Mouse (Mus musculus) small intestine, adult 2 months (tissue): Measurements from ENCODE around the gene Usp34. TPM values are rescaled to one million over a fixed set of nuclear protein-coding genes. Genes with fewer than 3 reads are reported as not detected.

ENCODE experiments used
- H3K27ac ChIP-seq: fragments of 200-500 bp; 2 replicates; pipeline ENCODE4 v1.5.1; 2012; ENCODE audit warnings: low read depth, low read length, control low read depth, inconsistent platforms; ENCODE audit not compliant: insufficient read depth
- H3K27me3 ChIP-seq: fragments of 200-500 bp; 2 replicates; pipeline ENCODE4 v1.6.1; 2012; ENCODE audit warnings: mild to moderate bottlenecking, moderate library complexity, low read length, inconsistent platforms; ENCODE audit not compliant: control insufficient read depth, insufficient read depth
- H3K36me3 ChIP-seq: fragments of 200-500 bp; 2 replicates; pipeline ENCODE4 v1.6.1; 2012; ENCODE audit warnings: mild to moderate bottlenecking, low read length, control low read depth, inconsistent platforms; ENCODE audit not compliant: control insufficient read depth, insufficient read depth
- H3K4me1 ChIP-seq: fragments of 200-500 bp; 2 replicates; pipeline ENCODE4 v1.6.1; 2012; ENCODE audit warnings: low read length, inconsistent platforms, mixed read lengths; ENCODE audit not compliant: control insufficient read depth, insufficient read depth, insufficient read length
- H3K4me3 ChIP-seq: fragments of 200-500 bp; 2 replicates; pipeline ENCODE4 v1.5.1; 2012; ENCODE audit warnings: low read depth, mild to moderate bottlenecking, control low read depth, inconsistent platforms, low read length, moderate library complexity
- CTCF ChIP-seq: fragments of 200-500 bp; IDR thresholded peaks from 2 replicates; pipeline ENCODE4 v1.5.1; 2012; ENCODE audit warnings: low read depth, mild to moderate bottlenecking, control low read depth, inconsistent platforms, low read length, moderate library complexity, mixed read lengths; ENCODE audit not compliant: insufficient replicate concordance, insufficient read length; ENCODE audit errors: extremely low read depth
- POLR2A ChIP-seq: fragments of 200-500 bp; IDR thresholded peaks from 2 replicates; pipeline ENCODE4 v1.6.1; 2012; ENCODE audit warnings: low read depth, mild to moderate bottlenecking, control low read depth, inconsistent platforms, low read length, moderate library complexity
- WGBS: fragments of 180-500 bp; shearing (Covaris S2); methylation state at CpG from one replicate; pipeline ENCODE4 v1.1.7; 2018; 5-methylcytosine and 5-hydroxymethylcytosine counted together
- polyA plus RNA-seq: library from polyadenylated mRNA; depleted of rRNA; stranded (reverse); fragments of >200 nt; gene quantifications from 2 replicates; pipeline ENCODE4 v1.2.3, GENCODE M21; 2012

The Usp34 gene
- polyA plus RNA-seq, 1 experiment, result 3.1 TPM

GRCm38 (mm10) chr11:23362305-23362704 lies 55.6 kb downstream of the Usp34 start:
- H3K36me3 ChIP-seq, result peaks cover 37% of the 10 kb centered on the region

GRCm38 (mm10) chr11:23364348-23364747 lies 57.7 kb downstream of the Usp34 start:
- peaks cover 41% of the 10 kb centered on the region for H3K36me3 ChIP-seq
- H3K4me3 ChIP-seq, result no peak overlapping the region
- WGBS, result 79% methylated on average over 3 of the region's 3 CpGs

More at GRCm38 (mm10) chr11:23362305-23362704, 55.6 kb downstream of the Usp34 start:
- TF ChIP-seq POLR2A (no peak), CTCF (no peak)
- H3K4me3 ChIP-seq, result no peak overlapping the region
- no peaks in the 10 kb centered on the region for H3K4me1 ChIP-seq
- no peak overlapping the region for H3K27ac ChIP-seq
- no peaks in the 10 kb centered on the region for H3K27me3 ChIP-seq

DNA sequence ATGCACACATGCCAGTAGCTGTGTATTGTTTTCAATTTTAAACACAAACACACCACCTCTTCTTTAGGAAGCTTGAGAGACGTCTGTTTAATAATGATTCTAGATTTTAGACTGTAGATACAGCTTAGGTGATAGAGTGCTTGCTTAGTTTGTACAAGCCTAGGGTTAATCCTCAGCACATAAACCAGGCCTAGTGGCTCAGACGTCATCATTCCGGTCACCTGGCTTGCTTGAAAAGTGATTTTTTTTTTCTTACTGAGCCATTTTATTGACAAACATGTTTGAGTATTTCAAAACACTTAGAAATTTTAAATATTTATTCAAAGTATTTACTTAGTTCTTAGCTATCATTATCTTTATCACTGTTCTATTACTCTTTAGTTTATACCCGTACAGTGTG lies 65.3 kb downstream of the Usp34 start:
- TF ChIP-seq CTCF (no peak), POLR2A (no peak)
- 80% methylated on average over 4 of the region's 4 CpGs for WGBS
- H3K4me3 ChIP-seq, result no peak overlapping the region
- no peak overlapping the region for H3K27ac ChIP-seq
- no peaks in the 10 kb centered on the region for H3K4me1 ChIP-seq
- H3K36me3 ChIP-seq, result peaks cover 40% of the 10 kb centered on the region
- H3K27me3 ChIP-seq, result no peaks in the 10 kb centered on the region

More at GRCm38 (mm10) chr11:23364348-23364747, 57.7 kb downstream of the Usp34 start:
- TF ChIP-seq POLR2A (no peak), CTCF (no peak)
- Histone ChIP-seq H3K27ac (no peak overlapping the region), H3K4me1 (no peaks in the 10 kb centered on the region), H3K27me3 (no peaks in the 10 kb centered on the region)

- Histone ChIP-seq H3K36me3 (peaks cover 41% of the 10 kb centered on the region), H3K4me1 (no peaks in the 10 kb centered on the region), H3K27ac (no peak overlapping the region), H3K4me3 (no peak overlapping the region), H3K27me3 (no peaks in the 10 kb centered on the region)
- TF ChIP-seq POLR2A (no peak), CTCF (no peak)
These were observed 65.8 kb downstream of the Usp34 start for GRCm38 (mm10) chr11:23372490-23372889.

DNA sequence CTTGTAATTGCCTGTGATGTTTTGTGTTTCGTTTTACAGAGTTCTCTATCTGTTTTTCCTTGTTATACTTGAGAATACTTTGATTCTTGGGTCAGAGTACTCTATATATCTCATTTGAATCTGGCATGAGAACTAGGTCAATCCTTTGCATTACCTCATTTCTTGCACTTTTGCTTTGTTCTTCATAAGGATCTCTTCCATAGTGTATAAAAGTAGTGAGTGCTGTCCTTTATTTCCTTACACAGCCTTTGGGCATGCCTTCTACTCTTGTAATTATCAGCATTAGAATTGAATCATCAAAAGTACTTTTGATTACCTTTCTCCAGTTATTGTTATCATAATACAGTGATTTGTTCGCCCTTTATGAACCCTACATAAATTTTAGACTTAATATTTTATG lies 73.4 kb downstream of the Usp34 start:
- Histone ChIP-seq H3K27me3 (no peaks in the 10 kb centered on the region), H3K4me3 (no peak overlapping the region), H3K36me3 (peaks cover 31% of the 10 kb centered on the region), H3K27ac (no peak overlapping the region), H3K4me1 (no peaks in the 10 kb centered on the region)
- WGBS, result 89% methylated on average over 2 of the region's 2 CpGs
- TF ChIP-seq CTCF (no peak), POLR2A (no peak)

- no peaks in the 10 kb centered on the region for H3K27me3 ChIP-seq
- peaks cover 27% of the 10 kb centered on the region for H3K36me3 ChIP-seq
- TF ChIP-seq POLR2A (no peak), CTCF (no peak)
- no peaks in the 10 kb centered on the region for H3K4me1 ChIP-seq
- H3K4me3 ChIP-seq, result no peak overlapping the region
- no peak overlapping the region for H3K27ac ChIP-seq
- WGBS, result 92% methylated on average over 3 of the region's 3 CpGs
These were observed 73.9 kb downstream of the Usp34 start for GRCm38 (mm10) chr11:23380595-23380994.

DNA sequence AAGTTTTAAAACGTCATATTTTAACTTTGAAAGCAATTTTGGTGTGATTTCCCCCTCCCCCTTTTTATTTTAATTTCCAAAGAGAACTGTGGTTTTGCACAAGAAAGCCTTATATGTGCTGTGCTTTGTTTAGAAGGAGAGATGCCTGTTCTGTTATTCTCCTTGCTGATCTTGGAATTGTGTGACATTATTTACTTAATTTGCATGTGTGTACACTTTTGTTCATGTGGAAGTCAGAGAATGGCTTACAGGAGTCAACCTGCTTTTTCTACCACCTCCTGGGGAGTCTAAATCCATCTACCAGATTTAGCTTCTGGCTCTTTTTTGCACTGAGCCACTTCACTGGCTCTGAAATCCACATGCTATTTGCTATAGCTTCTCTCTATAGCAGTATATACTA lies 76.1 kb downstream of the Usp34 start:
- no peak overlapping the region for H3K4me3 ChIP-seq
- no peak overlapping the region for H3K27ac ChIP-seq
- peaks cover 21% of the 10 kb centered on the region for H3K36me3 ChIP-seq
- H3K4me1 ChIP-seq, result no peaks in the 10 kb centered on the region
- H3K27me3 ChIP-seq, result no peaks in the 10 kb centered on the region
- no peak for TF ChIP-seq POLR2A
- no peak for TF ChIP-seq CTCF
- 85% methylated on average over 1 of the region's 1 CpGs for WGBS

GRCm38 (mm10) chr11:23389649-23390048 lies 83.0 kb downstream of the Usp34 start:
- Histone ChIP-seq H3K27me3 (no peaks in the 10 kb centered on the region), H3K4me1 (no peaks in the 10 kb centered on the region), H3K27ac (no peak overlapping the region), H3K4me3 (no peak overlapping the region), H3K36me3 (peaks cover 38% of the 10 kb centered on the region)
- TF ChIP-seq CTCF, result no peak
- TF ChIP-seq POLR2A, result no peak
- 91% methylated on average over 1 of the region's 1 CpGs for WGBS
